Mouse (Mus musculus) cortical plate, adult 2 months (tissue): ENCODE results near the gene Ccdc124.

Experiments used
- CTCF ChIP-seq: fragments of 200-500 bp; IDR thresholded peaks from 2 replicates; pipeline ENCODE4 v1.5.1; 2011; ENCODE audit warnings: mild to moderate bottlenecking, control low read depth, low read length; ENCODE audit not compliant: insufficient read depth; ENCODE audit errors: extremely low read depth
- POLR2A ChIP-seq: fragments of 200-500 bp; IDR thresholded peaks from 2 replicates; pipeline ENCODE4 v1.6.1; 2011; ENCODE audit warnings: mild to moderate bottlenecking, low read length, control low read depth; ENCODE audit not compliant: insufficient read depth; ENCODE audit errors: extremely low read depth

DNA sequence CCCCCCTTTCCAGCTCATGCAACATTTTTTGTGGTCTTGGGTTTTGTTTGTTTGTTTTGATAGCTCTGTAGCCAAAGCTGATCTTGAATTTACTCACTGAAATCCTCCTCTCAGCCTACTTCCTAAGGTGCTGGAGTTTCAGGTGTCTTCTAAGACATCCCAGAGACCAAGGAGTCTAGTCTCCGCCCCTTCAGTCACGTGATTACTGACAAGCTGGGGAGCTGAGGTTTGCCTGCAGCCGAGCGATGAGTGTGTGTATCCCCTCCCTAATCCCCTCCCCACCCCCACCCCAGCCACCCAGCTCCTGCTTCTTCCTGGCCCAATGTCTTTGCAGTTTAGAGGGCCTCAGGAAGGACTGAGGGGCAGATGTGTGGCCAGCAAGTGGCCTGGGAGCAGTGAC lies 16.2 kb downstream of the Ccdc124 start:
- TF ChIP-seq POLR2A, result no peak
- TF ChIP-seq CTCF, result no peak
